Mouse (Mus musculus): ENCODE results near the gene Pcbp2. TPM values are rescaled to one million over a fixed set of nuclear protein-coding genes. Genes with fewer than 3 reads are reported as not detected.

Pcbp2 gene
- total RNA-seq, 2 experiments from 2014 or later = 467 to 505 TPM

Other genes starting within 250 kb of the Pcbp2 start
- 1 to 10 TPM; 1.1 to 1.5 TPM for gene Itgb7, start 238.6 kb upstream of the Pcbp2 start, total RNA-seq (2021)
- 10 to 100 TPM; 13.1 to 13.9 TPM for gene Rarg, start 213.0 kb upstream of the Pcbp2 start, total RNA-seq (2021)
- not detected for gene Gm9918, start 200.0 kb upstream of the Pcbp2 start, total RNA-seq (2021)
- 10 to 100 TPM; 40.9 to 43.9 TPM for gene Mfsd5, start 191.1 kb upstream of the Pcbp2 start, total RNA-seq (2021)
- gene Espl1, start 174.3 kb upstream of the Pcbp2 start, total RNA-seq (2021) = 1 to 10 TPM; 1.1 TPM
- 100 to 1,000 TPM; 374 to 425 TPM for gene Pfdn5, start 144.4 kb upstream of the Pcbp2 start, total RNA-seq (2021)
- gene Myg1, start 138.8 kb upstream of the Pcbp2 start, total RNA-seq (2021) = 10 to 100 TPM; 45.8 to 69.3 TPM
- 10 to 100 TPM; 17.2 to 17.7 TPM for gene Aaas, start 119.8 kb upstream of the Pcbp2 start, total RNA-seq (2021)
- under 1 TPM; 0.79 to 1.00 TPM for gene Sp7, start 103.4 kb upstream of the Pcbp2 start, total RNA-seq (2021)
- 10 to 100 TPM; 22.0 to 30.3 TPM for gene Sp1, start 64.4 kb upstream of the Pcbp2 start, total RNA-seq (2021)
- 1 to 10 TPM in 1 of 2 experiments, under 1 TPM in 1; 0.99 to 2.3 TPM for gene Amhr2, start 25.2 kb upstream of the Pcbp2 start, total RNA-seq (2021)
- 10 to 100 TPM; 41.4 to 43.2 TPM for gene Prr13, start 11.5 kb upstream of the Pcbp2 start, total RNA-seq (2021)
- not detected for gene Gm10337, start 33.2 kb downstream of the Pcbp2 start, total RNA-seq (2021)
- gene Map3k12, start 46.5 kb downstream of the Pcbp2 start, total RNA-seq (2021) = 10 to 100 TPM; 96.4 to 98.8 TPM
- 10 to 100 TPM; 30.7 to 36.3 TPM for gene Tarbp2, start 47.7 kb downstream of the Pcbp2 start, total RNA-seq (2021)
- gene Npff, start 54.4 kb downstream of the Pcbp2 start, total RNA-seq (2021) = 1 to 10 TPM; 1.8 to 5.1 TPM
- not detected for gene Gm28047, start 154.5 kb downstream of the Pcbp2 start, total RNA-seq (2021)
- gene Atf7, start 154.9 kb downstream of the Pcbp2 start, total RNA-seq (2021) = 10 to 100 TPM; 27.1 to 43.0 TPM
- 10 to 100 TPM in 1 of 2 experiments, 1 to 10 TPM in 1; 8.8 to 11.0 TPM for gene Atp5g2, start 201.8 kb downstream of the Pcbp2 start, total RNA-seq (2021)